Mouse (Mus musculus) kidney, adult 2 months (tissue): ENCODE results near the gene Mettl3. TPM values are rescaled to one million over a fixed set of nuclear protein-coding genes. Genes with fewer than 3 reads are reported as not detected.

ENCODE experiments used
- DNase-seq: peaks from one replicate; pipeline ENCODE4 v3.0.0; 2021
- H3K27ac ChIP-seq: fragments of 200-500 bp; 2 replicates; pipeline ENCODE4 v1.5.1; 2012; ENCODE audit warnings: low read depth, low read length, control low read depth, inconsistent platforms; ENCODE audit not compliant: insufficient read depth
- H3K27me3 ChIP-seq: fragments of 200-500 bp; replicated peaks from 2 replicates; pipeline ENCODE4 v1.6.1; 2012; ENCODE audit warnings: mild to moderate bottlenecking, moderate library complexity, low read length, inconsistent platforms; ENCODE audit not compliant: control insufficient read depth, insufficient read depth
- H3K36me3 ChIP-seq: fragments of 200-500 bp; 2 replicates; pipeline ENCODE4 v1.6.1; 2012; ENCODE audit warnings: mild to moderate bottlenecking, moderate library complexity, low read length, inconsistent platforms; ENCODE audit not compliant: control insufficient read depth, insufficient read depth
- H3K4me1 ChIP-seq: fragments of 200-500 bp; 2 replicates; pipeline ENCODE4 v1.6.1; 2011; ENCODE audit warnings: low read length; ENCODE audit not compliant: control insufficient read depth, insufficient read depth
- H3K4me3 ChIP-seq: fragments of 200-500 bp; 2 replicates; pipeline ENCODE4 v1.5.1; 2011; ENCODE audit warnings: mild to moderate bottlenecking, low read depth, low read length, control low read depth; ENCODE audit not compliant: insufficient read depth
- CTCF ChIP-seq: fragments of 200-500 bp; conservative IDR thresholded peaks from 2 replicates; pipeline ENCODE4 v1.5.1; 2011; ENCODE audit warnings: low read depth, mild to moderate bottlenecking, control low read depth, low read length, moderate library complexity, mixed read lengths; ENCODE audit not compliant: insufficient read depth, insufficient read length
- POLR2A ChIP-seq: fragments of 200-500 bp; IDR thresholded peaks from one replicate; pipeline ENCODE4 v1.6.1; 2011; ENCODE audit warnings: low read depth, low read length, control low read depth
- WGBS: fragments of 180-500 bp; shearing (Covaris S2); methylation state at CpG from one replicate; pipeline ENCODE4 v1.1.7; 2018; 5-methylcytosine and 5-hydroxymethylcytosine counted together
- polyA plus RNA-seq: library from polyadenylated mRNA; depleted of rRNA; stranded (reverse); fragments of >200 nt; gene quantifications from 2 replicates; pipeline ENCODE4 v1.2.3, GENCODE M21; 2012

The Mettl3 gene
- polyA plus RNA-seq, 1 experiment = 23.5 TPM

- Histone ChIP-seq H3K27ac (no peak overlapping the region), H3K4me1 (no peaks in the 10 kb centered on the region), H3K27me3 (no peaks in the 10 kb centered on the region; the same call in 1 of the 2 replicates), H3K36me3 (no peaks in the 10 kb centered on the region), H3K4me3 (no peak overlapping the region)
- 12% methylated on average over 14 of the region's 14 CpGs for WGBS
- TF ChIP-seq POLR2A (no peak), CTCF (no peak)
- no peak for DNase-seq
Observed at GRCm38 (mm10) chr14:52327375-52327901, 22.5 kb upstream of the Mettl3 start.

- H3K4me1 ChIP-seq = no peaks in the 10 kb centered on the region
- no peaks in the 10 kb centered on the region for H3K36me3 ChIP-seq
- no peak overlapping the region for H3K27ac ChIP-seq
- no peak overlapping the region for H3K4me3 ChIP-seq
- 35% methylated on average over 4 of the region's 4 CpGs for WGBS
- no peak for DNase-seq
- no peaks in the 10 kb centered on the region for H3K27me3 ChIP-seq
- TF ChIP-seq POLR2A = no peak
- TF ChIP-seq CTCF = no peak
Observed at GRCm38 (mm10) chr14:52325890-52326289, 21.0 kb upstream of the Mettl3 start.

GRCm38 (mm10) chr14:52319361-52319760 lies 14.4 kb upstream of the Mettl3 start:
- 30% methylated on average over 6 of the region's 6 CpGs for WGBS
- no peak for TF ChIP-seq POLR2A
- TF ChIP-seq CTCF = no peak
- Histone ChIP-seq H3K27ac (no peak overlapping the region), H3K27me3 (no peaks in the 10 kb centered on the region), H3K36me3 (no peaks in the 10 kb centered on the region), H3K4me1 (peaks cover 7% of the 10 kb centered on the region; the same call in 1 of the 2 replicates), H3K4me3 (no peak overlapping the region)
- DNase-seq = no peak

- DNase-seq = peak; percentile 84
- 18% methylated on average over 16 of the region's 16 CpGs for WGBS
- peak overlapping the region; percentile 68 for H3K27ac ChIP-seq
- peaks cover 7% of the 10 kb centered on the region; the same call in 1 of the 2 replicates for H3K4me1 ChIP-seq
- TF ChIP-seq CTCF (no peak), POLR2A (no peak)
- no peaks in the 10 kb centered on the region for H3K27me3 ChIP-seq
- peak overlapping the region; percentile 85 for H3K4me3 ChIP-seq
- no peaks in the 10 kb centered on the region for H3K36me3 ChIP-seq
Observed at GRCm38 (mm10) chr14:52316441-52317225, 11.7 kb upstream of the Mettl3 start.

DNA sequence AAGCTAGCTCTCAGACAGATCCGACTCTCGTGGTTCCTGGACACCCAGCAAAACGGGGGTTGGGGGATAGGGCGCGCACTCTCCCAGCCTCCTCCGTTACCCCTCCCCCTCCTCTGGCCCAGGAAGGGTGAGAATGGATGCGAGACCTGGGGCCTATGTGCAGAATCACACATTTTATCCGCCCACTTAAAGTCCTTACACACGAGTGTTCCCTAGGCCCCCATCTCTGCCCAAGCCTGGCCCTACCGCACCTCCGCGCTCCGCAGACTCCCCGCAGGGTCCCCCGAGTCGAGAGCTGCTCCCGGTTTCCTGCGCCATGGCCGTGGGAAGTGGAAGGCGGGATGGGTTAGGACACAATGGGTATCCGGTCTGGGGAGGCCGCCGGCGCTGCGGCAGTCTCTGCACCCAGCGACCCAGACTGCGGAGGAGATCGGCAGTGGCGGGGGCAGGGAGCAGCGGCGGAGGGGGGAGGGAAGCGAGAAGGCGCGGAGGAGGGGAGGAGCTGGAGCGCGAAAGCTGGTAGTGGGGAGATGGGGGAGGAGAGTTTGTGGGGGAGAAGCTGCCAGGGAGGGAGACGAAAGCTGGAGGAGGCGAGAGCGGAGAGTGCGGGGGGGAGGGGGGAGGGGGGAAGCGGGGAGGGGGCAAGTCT lies 11.0 kb upstream of the Mettl3 start:
- under 1% methylated on average over 33 of the region's 41 CpGs for WGBS
- peak; percentile 81 for DNase-seq
- Histone ChIP-seq H3K4me3 (peak overlapping the region; percentile 85), H3K27ac (peak overlapping the region; percentile 47), H3K4me1 (peaks cover 7% of the 10 kb centered on the region; the same call in 1 of the 2 replicates), H3K27me3 (no peaks in the 10 kb centered on the region), H3K36me3 (no peaks in the 10 kb centered on the region)
- no peak for TF ChIP-seq CTCF
- no peak for TF ChIP-seq POLR2A

DNA sequence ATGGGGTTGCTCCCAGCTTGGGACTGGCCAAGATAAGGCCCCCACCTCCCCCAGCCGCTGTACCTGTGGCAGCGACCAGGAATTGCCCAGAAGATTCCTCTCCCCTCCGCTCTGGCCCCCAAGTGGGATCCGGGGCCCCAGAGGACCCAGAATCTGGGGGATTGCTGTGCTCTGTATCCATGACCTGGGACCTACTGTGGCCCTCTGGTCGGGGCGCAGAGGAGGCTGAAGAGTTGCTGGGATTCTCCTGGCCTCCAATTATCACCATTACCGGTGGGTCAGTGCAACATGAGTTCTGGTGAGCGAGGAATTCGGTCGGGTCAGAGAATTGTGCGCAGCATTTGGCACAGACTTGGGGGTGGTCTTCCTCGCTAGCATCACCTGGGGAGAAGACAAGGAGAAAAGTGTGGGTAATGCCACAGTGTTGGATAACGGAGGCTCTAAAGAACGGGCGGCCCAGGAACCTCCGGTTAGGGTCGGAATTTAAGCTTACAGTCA lies 10.4 kb upstream of the Mettl3 start:
- WGBS = 10% methylated on average over 17 of the region's 17 CpGs
- peak overlapping the region; percentile 85 for H3K4me3 ChIP-seq
- H3K27ac ChIP-seq = peak overlapping the region; percentile 47
- peaks cover 7% of the 10 kb centered on the region; the same call in 1 of the 2 replicates for H3K4me1 ChIP-seq
- no peaks in the 10 kb centered on the region for H3K27me3 ChIP-seq
- no peaks in the 10 kb centered on the region for H3K36me3 ChIP-seq
- no peak for DNase-seq
- TF ChIP-seq CTCF (no peak), POLR2A (no peak)

DNA sequence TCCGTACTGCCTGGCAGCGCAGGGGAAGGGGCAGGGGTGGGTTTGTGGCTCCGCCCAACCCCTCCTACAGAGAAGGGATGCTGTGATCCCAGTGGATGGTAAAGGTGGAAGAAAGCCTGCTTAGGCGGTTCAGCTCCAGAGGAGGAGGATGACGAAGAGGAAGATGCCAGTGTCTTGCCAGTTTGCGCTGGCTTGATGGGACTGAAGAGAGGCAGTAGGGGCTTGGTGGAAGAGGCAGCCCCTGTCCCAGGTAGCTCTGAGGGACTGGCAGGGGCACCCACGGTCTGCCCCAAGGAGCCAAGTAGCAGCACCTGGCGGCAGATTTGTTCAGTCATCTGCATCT lies 9.9 kb upstream of the Mettl3 start:
- no peak overlapping the region for H3K27ac ChIP-seq
- no peaks in the 10 kb centered on the region for H3K27me3 ChIP-seq
- peak overlapping the region; percentile 85; the same call in 1 of the 2 replicates for H3K4me3 ChIP-seq
- WGBS = 49% methylated on average over 8 of the region's 8 CpGs
- peaks cover 7% of the 10 kb centered on the region; the same call in 1 of the 2 replicates for H3K4me1 ChIP-seq
- no peaks in the 10 kb centered on the region for H3K36me3 ChIP-seq
- no peak for TF ChIP-seq CTCF
- TF ChIP-seq POLR2A = no peak
- peak; percentile 21 for DNase-seq
